ENCODE assay signal across 7 mouse cellular contexts in the genomic region with DNA sequence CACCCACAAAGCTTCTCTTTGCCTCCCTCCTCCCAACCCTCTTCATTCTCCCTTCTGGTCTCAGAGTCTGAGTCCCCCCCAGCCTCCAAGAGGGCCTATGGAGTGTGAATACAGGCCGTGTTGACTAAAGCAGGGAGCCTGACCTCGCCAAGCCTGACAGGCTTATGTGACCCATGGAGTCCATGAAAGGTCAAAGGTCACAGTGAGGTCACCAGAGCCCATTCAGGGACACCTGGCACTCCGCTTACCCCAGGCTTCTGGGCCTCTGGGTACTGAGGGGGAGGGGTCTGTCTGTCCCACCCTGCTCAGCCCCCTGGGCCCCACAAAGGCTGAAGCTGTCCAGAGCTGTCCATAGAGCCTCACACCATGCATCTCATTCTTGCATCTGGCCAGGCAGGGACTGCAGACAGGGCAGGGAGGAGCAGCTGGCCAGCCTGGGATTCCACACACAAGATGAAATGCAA. TPM values are rescaled to one million over a fixed set of nuclear protein-coding genes. Genes with fewer than 3 reads are reported as not detected.
A peak's percentile ranks its signal among the peaks of the same experiment; 100 is the strongest.
DNase-seq lines count a peak whose midpoint lies in the region; ATAC-seq and TF ChIP-seq lines count a peak whose summit lies in the region.

No protein-coding gene starts in this region.

- no peak overlapping the region for H3K4me2 ChIP-seq in kidney, postnatal 0 days (ENCODE audit: low read length)
- no peak overlapping the region; the same call in 1 of the 2 replicates for H3K4me2 ChIP-seq in embryonic facial prominence, embryonic 11.5 days (ENCODE audit: low read depth, low read length)
- H3K4me2 ChIP-seq in limb, embryonic 15.5 days = no peak overlapping the region

- H3K4me1 ChIP-seq in kidney, postnatal 0 days (replicated peaks; ENCODE audit: insufficient read depth, low read length) = peaks cover 25% of the 10 kb centered on the region
- H3K4me1 ChIP-seq in kidney, adult 2 months (ENCODE audit: control insufficient read depth, insufficient read depth, low read length) = peaks cover 18% of the 10 kb centered on the region
- no peaks in the 10 kb centered on the region; the same call in 1 of the 2 replicates for H3K4me1 ChIP-seq in embryonic facial prominence, embryonic 11.5 days (ENCODE audit: control insufficient read depth, insufficient read depth, low read length)
- H3K4me1 ChIP-seq in limb, embryonic 15.5 days = peaks cover 7% of the 10 kb centered on the region; the same call in 1 of the 2 replicates

- no peak for TF ChIP-seq POLR2A in kidney, adult 2 months (IDR thresholded peaks at IDR 0.05; ENCODE audit: low read depth, low read length)

- H3K9me3 ChIP-seq in kidney, postnatal 0 days (replicated peaks; ENCODE audit: low read length) = no peaks in the 10 kb centered on the region
- H3K9me3 ChIP-seq in embryonic facial prominence, embryonic 11.5 days (replicated peaks; ENCODE audit: control insufficient read depth, low read length) = no peaks in the 10 kb centered on the region
- H3K9me3 ChIP-seq in limb, embryonic 15.5 days = no peaks in the 10 kb centered on the region

- no peak overlapping the region for H3K9ac ChIP-seq in kidney, postnatal 0 days (ENCODE audit: low read depth, low read length)
- H3K9ac ChIP-seq in embryonic facial prominence, embryonic 11.5 days (replicated peaks; ENCODE audit: low read length) = no peak overlapping the region
- H3K9ac ChIP-seq in limb, embryonic 15.5 days = no peak overlapping the region

- no peak for TF ChIP-seq CTCF in kidney, postnatal 0 days (IDR thresholded peaks at IDR 0.05; ENCODE audit: low read depth)
- no peak for TF ChIP-seq CTCF in kidney, adult 2 months (conservative IDR thresholded peaks at IDR 0.05; ENCODE audit: insufficient read depth, insufficient read length, low read depth, low read length)

- no peak overlapping the region for H3K4me3 ChIP-seq in kidney, postnatal 0 days (replicated peaks; ENCODE audit: low read depth, low read length)
- H3K4me3 ChIP-seq in kidney, adult 2 months (ENCODE audit: insufficient read depth, low read depth, low read length) = no peak overlapping the region
- H3K4me3 ChIP-seq in embryonic facial prominence, embryonic 11.5 days (ENCODE audit: low read depth, low read length) = no peak overlapping the region
- no peak overlapping the region for H3K4me3 ChIP-seq in limb, embryonic 15.5 days

- H3K27me3 ChIP-seq in kidney, postnatal 0 days (ENCODE audit: insufficient read depth, low read length) = no peaks in the 10 kb centered on the region
- no peaks in the 10 kb centered on the region for H3K27me3 ChIP-seq in kidney, adult 2 months (replicated peaks; ENCODE audit: control insufficient read depth, insufficient read depth, low read length)
- no peaks in the 10 kb centered on the region for H3K27me3 ChIP-seq in embryonic facial prominence, embryonic 11.5 days (ENCODE audit: control insufficient read depth, insufficient read depth, low read length)
- no peaks in the 10 kb centered on the region for H3K27me3 ChIP-seq in limb, embryonic 15.5 days

- no peaks in the 10 kb centered on the region for H3K36me3 ChIP-seq in kidney, postnatal 0 days (ENCODE audit: insufficient read depth, low read length)
- H3K36me3 ChIP-seq in kidney, adult 2 months (ENCODE audit: control insufficient read depth, insufficient read depth, low read length) = no peaks in the 10 kb centered on the region
- H3K36me3 ChIP-seq in embryonic facial prominence, embryonic 11.5 days (replicated peaks; ENCODE audit: control insufficient read depth, insufficient read depth, low read depth, low read length) = no peaks in the 10 kb centered on the region
- H3K36me3 ChIP-seq in limb, embryonic 15.5 days = no peaks in the 10 kb centered on the region

- no peak overlapping the region for H3K27ac ChIP-seq in kidney, postnatal 0 days
- H3K27ac ChIP-seq in kidney, adult 2 months (ENCODE audit: insufficient read depth, low read depth, low read length) = no peak overlapping the region
- H3K27ac ChIP-seq in embryonic facial prominence, embryonic 11.5 days (replicated peaks; ENCODE audit: low read depth, low read length) = no peak overlapping the region
- H3K27ac ChIP-seq in limb, embryonic 15.5 days = no peak overlapping the region

- ATAC-seq in kidney, postnatal 0 days (replicated peaks; ENCODE audit: low FRiP score, low read depth) = 0 out of 2 replicates have a peak, but pooled peaks have one; percentile 35
- peak; percentile 86; the same call in 1 of the 2 replicates for ATAC-seq in embryonic facial prominence, embryonic 11.5 days (replicated peaks; ENCODE audit: insufficient number of reproducible peaks, low FRiP score, low TSS enrichment, low read depth)
- 0 out of 2 replicates have a peak, but pooled peaks have one; percentile 26 for ATAC-seq in limb, embryonic 15.5 days (ENCODE audit: insufficient number of reproducible peaks, low FRiP score, low TSS enrichment, low read depth)

- WGBS in kidney, postnatal 0 days = 30% methylated on average over 3 of the region's 3 CpGs
- 60% methylated on average over 3 of the region's 3 CpGs for WGBS in kidney, adult 2 months
- 8% methylated on average over 3 of the region's 3 CpGs for WGBS in embryonic facial prominence, embryonic 11.5 days
- 27% methylated on average over 3 of the region's 3 CpGs for WGBS in limb, embryonic 15.5 days

- no peak for DNase-seq in kidney, postnatal 0 days (ENCODE audit: low spot score)
- DNase-seq in kidney, adult 2 months = no peak
- DNase-seq in embryonic facial prominence, embryonic 11.5 days (ENCODE audit: low spot score) = peak; percentile 40
- DNase-seq in retina, postnatal 1 day = peak; percentile 67
- DNase-seq in frontal cortex, postnatal 14 days (ENCODE audit: low spot score in 2 of 2) = no peak
- no peak for DNase-seq in thymus, postnatal 0 days (ENCODE audit: low spot score)

RNA-seq across cellular contexts. Expression of a gene that starts 37.2 kb away (rescaled TPM):
- 2.3 and 2.4 TPM in 2 replicates for polyA plus RNA-seq in kidney, postnatal 0 days (2015; fragmentation: Nextera tagmentation; extraction: Ambion mirVana)
- 12.2 and 12.3 TPM in 2 replicates for polyA plus RNA-seq in kidney, adult 2 months (2012; rRNA removed)
- 3.5 and 4.6 TPM in 2 replicates for polyA plus RNA-seq in embryonic facial prominence, embryonic 11.5 days (2014; fragmentation: Nextera tagmentation; extraction: Ambion mirVana)
- polyA plus RNA-seq in limb, embryonic 15.5 days (2015; fragmentation: Nextera tagmentation; extraction: Ambion mirVana) = 3.1 and 3.9 TPM in 2 replicates
- 0.50 and 0.73 TPM in 2 replicates for polyA plus RNA-seq in thymus, postnatal 0 days (2015; fragmentation: Nextera tagmentation; extraction: Ambion mirVana)

RNA-seq across cellular contexts. Expression of a gene that starts 56.2 kb away (rescaled TPM):
- polyA plus RNA-seq in kidney, postnatal 0 days (2015; fragmentation: Nextera tagmentation; extraction: Ambion mirVana) = 75.6 and 77.9 TPM in 2 replicates
- 6.5 and 7.8 TPM in 2 replicates for polyA plus RNA-seq in kidney, adult 2 months (2012; rRNA removed)
- polyA plus RNA-seq in embryonic facial prominence, embryonic 11.5 days (2014; fragmentation: Nextera tagmentation; extraction: Ambion mirVana) = 80.2 and 82.1 TPM in 2 replicates
- polyA plus RNA-seq in limb, embryonic 15.5 days (2015; fragmentation: Nextera tagmentation; extraction: Ambion mirVana) = 130 and 162 TPM in 2 replicates
- polyA plus RNA-seq in thymus, postnatal 0 days (2015; fragmentation: Nextera tagmentation; extraction: Ambion mirVana) = 11.4 and 12.7 TPM in 2 replicates

Comparison
In these comparisons a context has a peak if more than half of its experiments do, and no peak if none do; other contexts are left out.
1. ATAC-seq: peak in every context shown above with its lines; median percentile 86 in embryonic facial prominence, embryonic 11.5 days; 35 in kidney, postnatal 0 days; 26 in limb, embryonic 15.5 days.
2. DNase-seq: peak in embryonic facial prominence, embryonic 11.5 days (single experiment) and retina, postnatal 1 day (single experiment); none in kidney, postnatal 0 days (single experiment), kidney, adult 2 months (single experiment), frontal cortex, postnatal 14 days (0 of 2) and thymus, postnatal 0 days (single experiment).